Mouse (Mus musculus): ENCODE measurements around the gene Pcca. TPM values are rescaled to one million over a fixed set of nuclear protein-coding genes. Genes with fewer than 3 reads are reported as not detected.

The Pcca gene
- polyA plus RNA-seq, 1 experiment: 18.8 TPM

GRCm38 (mm10) chr14:122720989-122721388 lies 186.9 kb downstream of the Pcca start:
- H3ac ChIP-seq (ENCODE audit: control insufficient read depth, insufficient read length): no peak overlapping the region
- no peak overlapping the region for H3K4me3 ChIP-seq
- no peaks in the 10 kb centered on the region for H3K36me3 ChIP-seq (ENCODE audit: control insufficient read depth, insufficient read depth)
- no peak for TF ChIP-seq TCF12 (IDR thresholded peaks at IDR 0.05; ENCODE audit: insufficient read depth, poor library complexity, severe bottlenecking)
- TF ChIP-seq CEBPB (IDR thresholded peaks at IDR 0.05; ENCODE audit: insufficient read depth, poor library complexity, severe bottlenecking): no peak
- no peak for TF ChIP-seq MYOG (IDR thresholded peaks at IDR 0.05; ENCODE audit: control insufficient read depth in 1 of 3, insufficient read depth in 1 of 3, insufficient read length in 2 of 3, low read depth in 2 of 3)
- TF ChIP-seq SRF (IDR thresholded peaks at IDR 0.05; ENCODE audit: control insufficient read depth, insufficient read length, low read depth): no peak
- no peak for TF ChIP-seq MAX (IDR thresholded peaks at IDR 0.05; ENCODE audit: low read depth)
- TF ChIP-seq MYOD1 (IDR thresholded peaks at IDR 0.05; ENCODE audit: control insufficient read depth in 1 of 3, insufficient read length in 2 of 3, low read depth in 2 of 3): no peak
- TF ChIP-seq POLR2AphosphoS2 (IDR thresholded peaks at IDR 0.05; ENCODE audit: insufficient read length, low read depth): no peak
- TF ChIP-seq REST (IDR thresholded peaks at IDR 0.05; ENCODE audit: insufficient read depth, insufficient read length): no peak
- no peak for TF ChIP-seq POLR2A (IDR thresholded peaks at IDR 0.05; ENCODE audit: insufficient read length, low read depth)
- no peak for TF ChIP-seq E2F4 (IDR thresholded peaks at IDR 0.05; ENCODE audit: insufficient read depth)
- TF ChIP-seq USF1 (IDR thresholded peaks at IDR 0.05; ENCODE audit: low read depth): no peak
- TF ChIP-seq TCF3 (IDR thresholded peaks at IDR 0.05; ENCODE audit: insufficient read length, low read depth): no peak
- H3K79me2 ChIP-seq (ENCODE audit: control insufficient read depth, insufficient read depth): no peaks in the 10 kb centered on the region
- H3K4me2 ChIP-seq (ENCODE audit: low read depth): no peak overlapping the region
- no peaks in the 10 kb centered on the region for H3K27me3 ChIP-seq (ENCODE audit: control insufficient read depth, insufficient read depth, insufficient read length)

- Histone ChIP-seq H3ac (ENCODE audit: control insufficient read depth, insufficient read length) (no peak overlapping the region), H3K4me3 (no peak overlapping the region), H3K4me2 (ENCODE audit: low read depth) (no peak overlapping the region), H3K36me3 (ENCODE audit: control insufficient read depth, insufficient read depth) (no peaks in the 10 kb centered on the region), H3K27me3 (ENCODE audit: control insufficient read depth, insufficient read depth, insufficient read length) (no peaks in the 10 kb centered on the region), H3K79me2 (ENCODE audit: control insufficient read depth, insufficient read depth) (no peaks in the 10 kb centered on the region)
- no peak for TF ChIP-seq POLR2AphosphoS2 (IDR thresholded peaks at IDR 0.05; ENCODE audit: insufficient read length, low read depth)
- TF ChIP-seq TCF3 (IDR thresholded peaks at IDR 0.05; ENCODE audit: insufficient read length, low read depth): no peak
- no peak for TF ChIP-seq CEBPB (IDR thresholded peaks at IDR 0.05; ENCODE audit: insufficient read depth, poor library complexity, severe bottlenecking)
Observed at GRCm38 (mm10) chr14:122721750-122722149, 187.6 kb downstream of the Pcca start.

- Histone ChIP-seq H3K27me3 (ENCODE audit: control insufficient read depth, insufficient read depth, insufficient read length) (no peaks in the 10 kb centered on the region), H3K36me3 (ENCODE audit: control insufficient read depth, insufficient read depth) (no peaks in the 10 kb centered on the region), H3K4me3 (no peak overlapping the region), H3K4me2 (ENCODE audit: low read depth) (no peak overlapping the region), H3K79me2 (ENCODE audit: control insufficient read depth, insufficient read depth) (no peaks in the 10 kb centered on the region), H3ac (ENCODE audit: control insufficient read depth, insufficient read length) (no peak overlapping the region)
- TF ChIP-seq USF1 (IDR thresholded peaks at IDR 0.05; ENCODE audit: low read depth) (no peak), TCF3 (IDR thresholded peaks at IDR 0.05; ENCODE audit: insufficient read length, low read depth) (no peak), POLR2A (IDR thresholded peaks at IDR 0.05; ENCODE audit: insufficient read length, low read depth) (no peak), REST (IDR thresholded peaks at IDR 0.05; ENCODE audit: insufficient read depth, insufficient read length) (no peak), MYOG (IDR thresholded peaks at IDR 0.05; ENCODE audit: control insufficient read depth in 1 of 3, insufficient read depth in 1 of 3, insufficient read length in 2 of 3, low read depth in 2 of 3) (no peak), POLR2AphosphoS2 (IDR thresholded peaks at IDR 0.05; ENCODE audit: insufficient read length, low read depth) (no peak), TCF12 (IDR thresholded peaks at IDR 0.05; ENCODE audit: insufficient read depth, poor library complexity, severe bottlenecking) (no peak), MAX (IDR thresholded peaks at IDR 0.05; ENCODE audit: low read depth) (no peak), SRF (IDR thresholded peaks at IDR 0.05; ENCODE audit: control insufficient read depth, insufficient read length, low read depth) (no peak), CEBPB (IDR thresholded peaks at IDR 0.05; ENCODE audit: insufficient read depth, poor library complexity, severe bottlenecking) (no peak), E2F4 (IDR thresholded peaks at IDR 0.05; ENCODE audit: insufficient read depth) (no peak), MYOD1 (IDR thresholded peaks at IDR 0.05; ENCODE audit: control insufficient read depth in 1 of 3, insufficient read length in 2 of 3, low read depth in 2 of 3) (no peak)
Observed at GRCm38 (mm10) chr14:122726456-122726855, 192.3 kb downstream of the Pcca start.

GRCm38 (mm10) chr14:122729431-122730073 lies 195.4 kb downstream of the Pcca start:
- no peak for TF ChIP-seq TCF12 (IDR thresholded peaks at IDR 0.05; ENCODE audit: insufficient read depth, poor library complexity, severe bottlenecking)
- TF ChIP-seq E2F4 (IDR thresholded peaks at IDR 0.05; ENCODE audit: insufficient read depth): no peak
- TF ChIP-seq POLR2AphosphoS2 (IDR thresholded peaks at IDR 0.05; ENCODE audit: insufficient read length, low read depth): no peak
- no peak for TF ChIP-seq MYOD1 (IDR thresholded peaks at IDR 0.05; ENCODE audit: control insufficient read depth in 1 of 3, insufficient read length in 2 of 3, low read depth in 2 of 3)
- no peak for TF ChIP-seq CEBPB (IDR thresholded peaks at IDR 0.05; ENCODE audit: insufficient read depth, poor library complexity, severe bottlenecking)
- TF ChIP-seq MYOG (IDR thresholded peaks at IDR 0.05; ENCODE audit: control insufficient read depth in 1 of 3, insufficient read depth in 1 of 3, insufficient read length in 2 of 3, low read depth in 2 of 3): no peak
- TF ChIP-seq REST (IDR thresholded peaks at IDR 0.05; ENCODE audit: insufficient read depth, insufficient read length): no peak
- TF ChIP-seq USF1 (IDR thresholded peaks at IDR 0.05; ENCODE audit: low read depth): no peak
- TF ChIP-seq MAX (IDR thresholded peaks at IDR 0.05; ENCODE audit: low read depth): no peak
- TF ChIP-seq SRF (IDR thresholded peaks at IDR 0.05; ENCODE audit: control insufficient read depth, insufficient read length, low read depth): no peak
- no peak for TF ChIP-seq POLR2A (IDR thresholded peaks at IDR 0.05; ENCODE audit: insufficient read length, low read depth)

More at GRCm38 (mm10) chr14:122729431-122730073, 195.4 kb downstream of the Pcca start:
- Histone ChIP-seq H3K79me2 (ENCODE audit: control insufficient read depth, insufficient read depth) (no peaks in the 10 kb centered on the region), H3K4me2 (ENCODE audit: low read depth) (no peak overlapping the region), H3K4me3 (no peak overlapping the region), H3K27me3 (ENCODE audit: control insufficient read depth, insufficient read depth, insufficient read length) (no peaks in the 10 kb centered on the region), H3ac (ENCODE audit: control insufficient read depth, insufficient read length) (no peak overlapping the region), H3K36me3 (ENCODE audit: control insufficient read depth, insufficient read depth) (no peaks in the 10 kb centered on the region)

All from myocyte (in vitro differentiated cells).